Mouse (Mus musculus) midbrain, postnatal 0 days (tissue): ENCODE measurements at regions not wholly inside any gene's neighbourhood (a gene's known extent, or its start where the extent isn't known, plus 50 kb on each side); places are given as distances from the start of the nearest gene placed in this dataset.
A peak's percentile ranks its signal among the peaks of the same experiment; 100 is the strongest.

Source experiments
- ATAC-seq: fragments of 200-750 bp; cut with Nextera tagmentation; 2 replicates; pipeline ENCODE4 v1.8.0; 2017; ENCODE audit warnings: moderate number of reproducible peaks, mild to moderate bottlenecking, moderate TSS enrichment, moderate library complexity; ENCODE audit not compliant: low FRiP score
- DNase-seq: peaks from one replicate; pipeline ENCODE4 v3.0.0-alpha.2; 2015; ENCODE audit warnings: low spot score
- H3K27ac ChIP-seq: fragments of 300-500 bp; sonication (generic); 2 replicates; pipeline ENCODE4 v1.5.1; 2014; ENCODE audit warnings: low read depth, mild to moderate bottlenecking, low read length, mixed read lengths
- H3K27me3 ChIP-seq: fragments of 300-500 bp; sonication (generic); 2 replicates; pipeline ENCODE4 v1.6.1; 2014; ENCODE audit warnings: low read length, control low read depth, mixed read lengths; ENCODE audit not compliant: insufficient read depth
- H3K36me3 ChIP-seq: fragments of 300-500 bp; sonication (generic); 2 replicates; pipeline ENCODE4 v1.6.1; 2014; ENCODE audit warnings: low read length, control low read depth, mixed read lengths; ENCODE audit not compliant: insufficient read depth
- H3K4me1 ChIP-seq: fragments of 300-500 bp; sonication (generic); 2 replicates; pipeline ENCODE4 v1.6.1; 2014; ENCODE audit warnings: mild to moderate bottlenecking, control low read depth, antibody characterized with exemption, low read length, mixed read lengths; ENCODE audit not compliant: insufficient read depth
- H3K4me2 ChIP-seq: fragments of 300-500 bp; sonication (generic); 2 replicates; pipeline ENCODE4 v1.6.1; 2014; ENCODE audit warnings: low read depth, mild to moderate bottlenecking, low read length, mixed read lengths; ENCODE audit not compliant: poor library complexity, severe bottlenecking
- H3K4me3 ChIP-seq: fragments of 300-500 bp; sonication (generic); 2 replicates; pipeline ENCODE4 v1.5.1; 2014; ENCODE audit warnings: low read depth, mild to moderate bottlenecking, low read length, moderate library complexity
- H3K9ac ChIP-seq: fragments of 300-500 bp; sonication (generic); replicated peaks from 2 replicates; pipeline ENCODE4 v1.6.1; 2014; ENCODE audit warnings: mild to moderate bottlenecking, low read length, moderate library complexity, mixed read lengths; ENCODE audit not compliant: poor library complexity, severe bottlenecking
- H3K9me3 ChIP-seq: fragments of 300-500 bp; sonication (generic); 2 replicates; pipeline ENCODE4 v1.6.1; 2016; ENCODE audit warnings: low read length, control low read depth
- CTCF ChIP-seq: IDR thresholded peaks from 2 replicates; pipeline ENCODE4 v1.5.1; 2016; ENCODE audit warnings: antibody characterized with exemption, mild to moderate bottlenecking
- WGBS: fragments of 180-500 bp; shearing (Covaris S2); extraction: QIAGEN DNeasy Blood & Tissue Kit; methylation state at CpG from one replicate; pipeline ENCODE4 v1.1.7; 2014; 5-methylcytosine and 5-hydroxymethylcytosine counted together

DNA sequence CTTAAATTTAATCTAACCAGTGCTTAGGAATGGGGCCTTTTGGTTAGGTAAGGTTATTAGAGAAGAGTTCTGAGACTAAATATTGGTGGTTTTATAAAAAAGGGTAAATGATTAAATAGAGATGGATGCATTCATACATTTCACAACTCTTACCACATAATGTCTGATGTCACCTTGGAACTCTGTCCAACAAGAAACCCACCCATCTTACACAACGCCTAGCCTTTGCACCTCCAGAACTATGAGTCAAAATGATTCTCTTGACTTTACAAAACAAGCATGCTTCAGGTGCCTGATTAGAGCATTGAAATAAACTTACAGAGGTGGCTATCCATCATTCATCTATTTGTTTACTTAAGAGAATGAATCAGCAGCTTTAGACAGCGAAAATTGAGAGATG, 364.8 kb upstream of the Fam98a start:
- no peaks in the 10 kb centered on the region for H3K9me3 ChIP-seq
- no peak overlapping the region for H3K9ac ChIP-seq
- WGBS: 88% methylated on average over 2 of the region's 2 CpGs

GRCm38 (mm10) chr17:75915256-75915655, 363.5 kb upstream of the Fam98a start:
- no peaks in the 10 kb centered on the region for H3K27me3 ChIP-seq
- no peaks in the 10 kb centered on the region for H3K9me3 ChIP-seq
- H3K27ac ChIP-seq: no peak overlapping the region
- H3K9ac ChIP-seq: no peak overlapping the region
- TF ChIP-seq CTCF: no peak
- no peak overlapping the region for H3K4me3 ChIP-seq
- 77% methylated on average over 1 of the region's 1 CpGs for WGBS
- H3K4me1 ChIP-seq: no peaks in the 10 kb centered on the region
- H3K4me2 ChIP-seq: no peak overlapping the region
- ATAC-seq: no peak
- DNase-seq: no peak
- H3K36me3 ChIP-seq: no peaks in the 10 kb centered on the region

More for the DNA sequence above, 364.8 kb upstream of the Fam98a start:
- DNase-seq (no peak), ATAC-seq (no peak)
- Histone ChIP-seq H3K27ac (no peak overlapping the region), H3K4me3 (no peak overlapping the region), H3K36me3 (no peaks in the 10 kb centered on the region), H3K4me1 (no peaks in the 10 kb centered on the region), H3K4me2 (no peak overlapping the region), H3K27me3 (no peaks in the 10 kb centered on the region)
- TF ChIP-seq CTCF: no peak

- TF ChIP-seq CTCF: no peak
- Histone ChIP-seq H3K27ac (no peak overlapping the region), H3K36me3 (no peaks in the 10 kb centered on the region), H3K9ac (no peak overlapping the region), H3K4me1 (no peaks in the 10 kb centered on the region), H3K4me2 (no peak overlapping the region), H3K27me3 (no peaks in the 10 kb centered on the region), H3K9me3 (no peaks in the 10 kb centered on the region), H3K4me3 (no peak overlapping the region)
- 63% methylated on average over 3 of the region's 3 CpGs for WGBS
- DNase-seq (no peak), ATAC-seq (no peak)
These were observed 355.3 kb upstream of the Fam98a start for GRCm38 (mm10) chr17:75907085-75907484.

DNA sequence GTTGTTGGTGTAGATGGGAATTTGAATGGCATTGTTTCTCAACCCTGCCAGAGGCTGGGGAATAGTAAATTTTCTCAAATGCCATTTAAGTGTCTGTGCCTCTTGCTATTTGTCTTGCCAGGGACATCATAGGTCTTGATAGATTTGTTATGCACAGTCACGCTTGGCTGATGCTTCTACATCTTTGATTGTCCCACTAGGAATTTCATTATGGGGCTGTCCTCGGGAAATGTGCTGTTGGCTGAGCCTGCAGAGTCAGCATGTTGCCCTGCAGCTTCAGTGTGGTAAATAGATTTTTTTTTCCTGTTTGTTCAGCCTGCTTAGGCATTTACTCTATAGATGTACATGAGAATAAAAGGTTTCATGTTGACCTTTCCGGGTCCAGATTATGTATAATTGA, 354.9 kb upstream of the Fam98a start:
- WGBS: 39% methylated on average over 3 of the region's 3 CpGs
- Histone ChIP-seq H3K27ac (no peak overlapping the region), H3K4me1 (no peaks in the 10 kb centered on the region), H3K4me3 (no peak overlapping the region), H3K9me3 (no peaks in the 10 kb centered on the region), H3K9ac (no peak overlapping the region), H3K27me3 (no peaks in the 10 kb centered on the region), H3K36me3 (no peaks in the 10 kb centered on the region), H3K4me2 (no peak overlapping the region)
- DNase-seq (peak; percentile 64), ATAC-seq (no peak)
- no peak for TF ChIP-seq CTCF

DNA sequence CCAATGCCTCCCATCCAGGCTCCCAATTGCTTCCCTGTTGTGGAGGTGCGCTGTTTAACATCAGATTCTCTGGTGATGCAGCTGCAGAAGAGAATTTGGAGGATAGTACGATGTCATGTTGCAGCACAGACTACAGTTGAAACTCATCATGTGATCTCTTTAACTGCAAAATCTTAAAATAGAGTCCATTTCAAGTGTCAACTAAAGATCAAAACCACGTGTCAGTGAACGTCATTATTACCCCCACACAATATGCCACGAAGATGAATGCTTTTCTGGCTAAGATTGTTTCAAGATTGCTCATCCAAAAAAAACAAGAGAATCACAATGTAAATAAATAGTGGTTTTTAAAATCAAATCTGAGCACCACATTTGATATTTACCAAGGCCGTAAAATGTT, 343.7 kb upstream of the Fam98a start:
- no peak overlapping the region for H3K4me2 ChIP-seq
- TF ChIP-seq CTCF: no peak
- ATAC-seq (no peak), DNase-seq (no peak)
- no peaks in the 10 kb centered on the region for H3K9me3 ChIP-seq
- H3K27me3 ChIP-seq: no peaks in the 10 kb centered on the region
- no peak overlapping the region for H3K4me3 ChIP-seq
- H3K9ac ChIP-seq: no peak overlapping the region
- H3K27ac ChIP-seq: no peak overlapping the region
- H3K36me3 ChIP-seq: no peaks in the 10 kb centered on the region
- no peaks in the 10 kb centered on the region for H3K4me1 ChIP-seq
- 82% methylated on average over 6 of the region's 6 CpGs for WGBS

- Histone ChIP-seq H3K9ac (no peak overlapping the region), H3K9me3 (no peaks in the 10 kb centered on the region), H3K4me3 (no peak overlapping the region), H3K27me3 (no peaks in the 10 kb centered on the region), H3K4me2 (no peak overlapping the region), H3K36me3 (no peaks in the 10 kb centered on the region), H3K27ac (no peak overlapping the region), H3K4me1 (no peaks in the 10 kb centered on the region)
- 69% methylated on average over 4 of the region's 4 CpGs for WGBS
- TF ChIP-seq CTCF: no peak
- ATAC-seq: no peak
- DNase-seq: no peak
These were observed 343.2 kb upstream of the Fam98a start for GRCm38 (mm10) chr17:75894934-75895333.
